Mouse (Mus musculus): ENCODE results near the gene Mul1. TPM values are rescaled to one million over a fixed set of nuclear protein-coding genes. Genes with fewer than 3 reads are reported as not detected.

Gene Mul1
- polyA plus RNA-seq, 1 experiment from 2014 or later, result 22.8 TPM

DNA sequence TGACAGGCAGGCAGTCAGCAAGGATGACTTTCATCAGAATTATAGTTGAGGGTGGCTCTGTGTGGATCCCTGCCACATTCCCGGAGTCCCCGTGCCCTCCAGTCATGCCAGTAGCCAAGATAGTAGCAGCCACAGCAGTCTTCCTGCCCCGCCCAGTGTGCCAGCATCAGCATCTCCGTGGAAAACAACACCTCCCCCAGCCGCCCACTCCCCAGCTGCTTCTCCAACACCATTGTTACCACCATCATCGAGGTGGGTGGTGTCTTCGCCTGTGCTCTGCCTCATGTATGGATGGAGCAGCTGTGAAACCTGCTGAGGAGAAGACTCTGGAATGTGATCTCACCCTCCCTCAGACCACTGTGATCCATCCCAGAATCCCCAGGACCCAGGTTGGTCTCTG is 45.1 kb downstream of the Mul1 start:
- H3K27me3 ChIP-seq (ENCODE audit: control insufficient read depth, insufficient read depth, low read length), result no peaks in the 10 kb centered on the region
- peaks cover under 1% of the 10 kb centered on the region; the same call in 1 of the 2 replicates for H3K4me1 ChIP-seq (ENCODE audit: control insufficient read depth, insufficient read depth, low read length)
- no peak overlapping the region for H3K9ac ChIP-seq (replicated peaks; ENCODE audit: low read length)
- DNase-seq (no peak), ATAC-seq (ENCODE audit: low FRiP score, low TSS enrichment) (no peak)
- no peak overlapping the region for H3K4me3 ChIP-seq (replicated peaks; ENCODE audit: low read depth, low read length)
- no peaks in the 10 kb centered on the region for H3K36me3 ChIP-seq (ENCODE audit: control insufficient read depth, insufficient read depth, low read length)
- no peak overlapping the region for H3K4me2 ChIP-seq (ENCODE audit: low read length)
- no peak overlapping the region for H3K27ac ChIP-seq (replicated peaks; ENCODE audit: low read depth, low read length)
- WGBS, result 85% methylated on average over 7 of the region's 7 CpGs
- H3K9me3 ChIP-seq (ENCODE audit: control insufficient read depth, low read length), result no peaks in the 10 kb centered on the region

DNA sequence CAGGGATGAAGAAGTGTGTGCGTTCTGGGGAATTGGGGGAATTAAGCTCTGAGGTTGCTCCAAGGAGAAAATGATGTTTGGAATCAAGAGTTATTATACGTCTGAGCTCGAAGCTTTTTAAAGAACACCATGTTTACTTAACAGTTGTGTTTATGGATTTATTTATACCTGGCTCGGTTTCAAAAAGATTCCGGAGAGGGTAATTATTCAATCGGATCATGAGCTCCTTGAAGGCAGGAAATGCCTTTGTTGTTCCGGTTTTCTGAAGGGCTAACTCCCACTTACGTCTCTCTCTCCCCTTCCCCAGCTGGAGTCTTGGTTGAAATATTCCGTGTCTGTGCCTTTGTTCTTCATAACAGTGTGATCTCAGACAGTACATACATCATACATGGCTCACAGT is 46.5 kb downstream of the Mul1 start:
- Histone ChIP-seq H3K36me3 (ENCODE audit: control insufficient read depth, insufficient read depth, low read length) (no peaks in the 10 kb centered on the region), H3K4me1 (ENCODE audit: control insufficient read depth, insufficient read depth, low read length) (no peaks in the 10 kb centered on the region; the same call in 1 of the 2 replicates), H3K9me3 (ENCODE audit: control insufficient read depth, low read length) (no peaks in the 10 kb centered on the region), H3K4me3 (replicated peaks; ENCODE audit: low read depth, low read length) (no peak overlapping the region), H3K4me2 (ENCODE audit: low read length) (no peak overlapping the region), H3K9ac (replicated peaks; ENCODE audit: low read length) (no peak overlapping the region), H3K27ac (replicated peaks; ENCODE audit: low read depth, low read length) (no peak overlapping the region), H3K27me3 (ENCODE audit: control insufficient read depth, insufficient read depth, low read length) (no peaks in the 10 kb centered on the region)
- WGBS, result 58% methylated on average over 9 of the region's 9 CpGs
- DNase-seq (no peak), ATAC-seq (ENCODE audit: low FRiP score, low TSS enrichment) (no peak)

DNA sequence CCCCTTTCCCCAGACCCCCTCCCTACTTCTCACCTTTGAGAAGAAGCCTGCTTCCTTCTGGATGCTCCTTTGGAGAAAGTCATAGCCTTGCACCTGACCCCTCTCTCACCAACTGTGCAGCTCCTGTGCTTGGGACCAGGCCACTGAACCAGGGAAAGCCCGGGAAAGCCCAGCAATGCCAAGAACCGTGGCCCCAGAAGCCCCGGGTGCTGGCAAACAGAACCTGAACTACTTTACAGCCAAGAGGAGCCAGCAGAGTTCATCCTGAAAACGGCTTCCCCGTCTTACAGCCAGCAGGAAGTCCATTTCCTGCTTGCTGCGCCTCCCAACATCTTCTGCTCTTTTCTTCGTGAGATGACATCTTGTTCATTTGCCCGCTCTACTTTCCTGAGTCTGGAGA is 48.2 kb downstream of the Mul1 start:
- 82% methylated on average over 8 of the region's 8 CpGs for WGBS
- H3K4me2 ChIP-seq (ENCODE audit: low read length), result no peak overlapping the region
- H3K9me3 ChIP-seq (ENCODE audit: control insufficient read depth, low read length), result no peaks in the 10 kb centered on the region
- no peak for ATAC-seq (ENCODE audit: low FRiP score, low TSS enrichment)
- no peaks in the 10 kb centered on the region for H3K27me3 ChIP-seq (ENCODE audit: control insufficient read depth, insufficient read depth, low read length)
- H3K36me3 ChIP-seq (ENCODE audit: control insufficient read depth, insufficient read depth, low read length), result no peaks in the 10 kb centered on the region
- no peak overlapping the region for H3K27ac ChIP-seq (replicated peaks; ENCODE audit: low read depth, low read length)
- H3K9ac ChIP-seq (replicated peaks; ENCODE audit: low read length), result no peak overlapping the region
- no peak for DNase-seq
- no peaks in the 10 kb centered on the region for H3K4me1 ChIP-seq (ENCODE audit: control insufficient read depth, insufficient read depth, low read length)
- no peak overlapping the region for H3K4me3 ChIP-seq (replicated peaks; ENCODE audit: low read depth, low read length)

- Histone ChIP-seq H3K4me1 (ENCODE audit: control insufficient read depth, insufficient read depth, low read length) (peaks cover 7% of the 10 kb centered on the region; the same call in 1 of the 2 replicates), H3K9ac (replicated peaks; ENCODE audit: low read length) (no peak overlapping the region), H3K9me3 (ENCODE audit: control insufficient read depth, low read length) (no peaks in the 10 kb centered on the region), H3K27ac (replicated peaks; ENCODE audit: low read depth, low read length) (peak overlapping the region; percentile 49; the same call in 1 of the 2 replicates), H3K4me2 (ENCODE audit: low read length) (no peak overlapping the region), H3K4me3 (replicated peaks; ENCODE audit: low read depth, low read length) (no peak overlapping the region), H3K27me3 (ENCODE audit: control insufficient read depth, insufficient read depth, low read length) (no peaks in the 10 kb centered on the region), H3K36me3 (ENCODE audit: control insufficient read depth, insufficient read depth, low read length) (no peaks in the 10 kb centered on the region)
- WGBS, result 29% methylated on average over 8 of the region's 8 CpGs
- no peak for DNase-seq
- no peak for ATAC-seq (ENCODE audit: low FRiP score, low TSS enrichment)
These were observed 53.8 kb downstream of the Mul1 start for GRCm38 (mm10) chr4:138488241-138488640.

- no peak overlapping the region for H3K4me2 ChIP-seq (ENCODE audit: low read length)
- peaks cover 30% of the 10 kb centered on the region for H3K4me1 ChIP-seq (ENCODE audit: control insufficient read depth, insufficient read depth, low read length)
- H3K27me3 ChIP-seq (ENCODE audit: control insufficient read depth, insufficient read depth, low read length), result no peaks in the 10 kb centered on the region
- no peak overlapping the region for H3K9ac ChIP-seq (replicated peaks; ENCODE audit: low read length)
- H3K27ac ChIP-seq (replicated peaks; ENCODE audit: low read depth, low read length), result no peak overlapping the region
- no peak for ATAC-seq (ENCODE audit: low FRiP score, low TSS enrichment)
- WGBS, result 66% methylated on average over 4 of the region's 4 CpGs
- no peaks in the 10 kb centered on the region for H3K36me3 ChIP-seq (ENCODE audit: control insufficient read depth, insufficient read depth, low read length)
- DNase-seq, result no peak
- no peaks in the 10 kb centered on the region for H3K9me3 ChIP-seq (ENCODE audit: control insufficient read depth, low read length)
- H3K4me3 ChIP-seq (replicated peaks; ENCODE audit: low read depth, low read length), result no peak overlapping the region
These were observed 56.6 kb downstream of the Mul1 start for GRCm38 (mm10) chr4:138491088-138491487.

Other genes with a start within 250 kb of the Mul1 start
- gene Hp1bp3, start 218.4 kb upstream of the Mul1 start, polyA plus RNA-seq (2014; fragmentation: Nextera tagmentation; extraction: Ambion mirVana), result 257 and 278 TPM in 2 replicates
- gene Sh2d5, start 184.3 kb upstream of the Mul1 start, polyA plus RNA-seq (2014; fragmentation: Nextera tagmentation; extraction: Ambion mirVana), result 7.7 and 9.4 TPM in 2 replicates
- gene Kif17, start 184.2 kb upstream of the Mul1 start, polyA plus RNA-seq (2014; fragmentation: Nextera tagmentation; extraction: Ambion mirVana), result 2.5 and 2.9 TPM in 2 replicates
- gene Ddost, start 129.9 kb upstream of the Mul1 start, polyA plus RNA-seq (2014; fragmentation: Nextera tagmentation; extraction: Ambion mirVana), result 177 and 184 TPM in 2 replicates
- 54.1 and 74.7 TPM in 2 replicates for gene Pink1, start 108.4 kb upstream of the Mul1 start, polyA plus RNA-seq (2014; fragmentation: Nextera tagmentation; extraction: Ambion mirVana)
- 2.4 and 4.6 TPM in 2 replicates for gene Cda, start 66.7 kb upstream of the Mul1 start, polyA plus RNA-seq (2014; fragmentation: Nextera tagmentation; extraction: Ambion mirVana)
- gene Fam43b, start 38.1 kb upstream of the Mul1 start, polyA plus RNA-seq (2014; fragmentation: Nextera tagmentation; extraction: Ambion mirVana), result 5.4 and 6.7 TPM in 2 replicates
- 15.4 and 20.5 TPM in 2 replicates for gene Camk2n1, start 19.6 kb downstream of the Mul1 start, polyA plus RNA-seq (2014; fragmentation: Nextera tagmentation; extraction: Ambion mirVana)
- gene Vwa5b1, start 201.2 kb downstream of the Mul1 start, polyA plus RNA-seq (2014; fragmentation: Nextera tagmentation; extraction: Ambion mirVana), result 1.2 and 1.6 TPM in 2 replicates

Data from midbrain, embryonic 14.5 days (tissue).